In genomic region chr12:107250747-107251470, GRCm38 (mm10) we compare ENCODE assay signal across 28 mouse cellular contexts.
DNase-seq lines count a peak whose midpoint lies in the region; ATAC-seq lines count a peak whose summit lies in the region.
"Had no signal": no experiment of that assay in that cellular context is flagged by ENCODE, and none has a peak within 500 bp of the region (broad histone marks: within the 10 kb centered on the region; RNA-seq: fewer than 3 reads in every experiment).

No protein-coding gene starts in this region.

- 45% methylated on average over 9 of the region's 9 CpGs for WGBS in forebrain, embryonic 14.5 days
- 76% methylated on average over 9 of the region's 9 CpGs for WGBS in forebrain, embryonic 11.5 days
- WGBS in lung, embryonic 15.5 days, result 20% methylated on average over 9 of the region's 9 CpGs

- peaks cover 14% of the 10 kb centered on the region; the same call in 1 of the 2 replicates for H3K4me1 ChIP-seq in forebrain, embryonic 14.5 days (ENCODE audit: control insufficient read depth, insufficient read depth, low read length)
- H3K4me1 ChIP-seq in forebrain, embryonic 11.5 days (replicated peaks; ENCODE audit: control insufficient read depth, insufficient read depth, low read length), result no peaks in the 10 kb centered on the region
- peaks cover 20% of the 10 kb centered on the region for H3K4me1 ChIP-seq in lung, embryonic 15.5 days
- H3K4me1 ChIP-seq: hindbrain, embryonic 15.5 days; intestine, embryonic 15.5 days; limb, embryonic 12.5 days; liver, embryonic 12.5 days had no signal

- H3K4me2 ChIP-seq in forebrain, embryonic 14.5 days (ENCODE audit: low read length), result no peak overlapping the region
- no peak overlapping the region for H3K4me2 ChIP-seq in forebrain, embryonic 11.5 days (ENCODE audit: low read depth, low read length, severe bottlenecking)
- no peak overlapping the region for H3K4me2 ChIP-seq in lung, embryonic 15.5 days
- H3K4me2 ChIP-seq: embryonic facial prominence, embryonic 15.5 days; hindbrain, embryonic 15.5 days; intestine, embryonic 15.5 days; limb, embryonic 12.5 days; liver, embryonic 12.5 days; neural tube, embryonic 15.5 days; stomach, embryonic 15.5 days had no signal

- H3K27ac ChIP-seq in forebrain, embryonic 14.5 days (ENCODE audit: low read depth, low read length), result no peak overlapping the region
- no peak overlapping the region for H3K27ac ChIP-seq in forebrain, embryonic 11.5 days (ENCODE audit: low read depth, low read length)
- H3K27ac ChIP-seq in lung, embryonic 15.5 days, result peak overlapping the region; percentile 29
- H3K27ac ChIP-seq: embryonic facial prominence, embryonic 15.5 days; heart, adult 2 months; hindbrain, embryonic 15.5 days; intestine, embryonic 15.5 days; limb, embryonic 12.5 days; liver, embryonic 12.5 days; neural tube, embryonic 15.5 days; stomach, embryonic 15.5 days had no signal

- no peaks in the 10 kb centered on the region for H3K27me3 ChIP-seq in forebrain, embryonic 14.5 days (replicated peaks; ENCODE audit: control insufficient read depth, insufficient read depth, low read length)
- no peaks in the 10 kb centered on the region for H3K27me3 ChIP-seq in forebrain, embryonic 11.5 days (ENCODE audit: control insufficient read depth, insufficient read depth, low read length)
- H3K27me3 ChIP-seq in lung, embryonic 15.5 days, result no peaks in the 10 kb centered on the region
- H3K27me3 ChIP-seq: embryonic facial prominence, embryonic 15.5 days; intestine, embryonic 15.5 days; limb, embryonic 12.5 days; liver, embryonic 12.5 days; neural tube, embryonic 15.5 days; stomach, embryonic 15.5 days had no signal

- no peaks in the 10 kb centered on the region for H3K36me3 ChIP-seq in forebrain, embryonic 14.5 days (ENCODE audit: control insufficient read depth, insufficient read depth, low read length)
- H3K36me3 ChIP-seq in forebrain, embryonic 11.5 days (ENCODE audit: control insufficient read depth, insufficient read depth, low read length), result no peaks in the 10 kb centered on the region
- no peaks in the 10 kb centered on the region for H3K36me3 ChIP-seq in lung, embryonic 15.5 days
- H3K36me3 ChIP-seq: embryonic facial prominence, embryonic 15.5 days; hindbrain, embryonic 15.5 days; intestine, embryonic 15.5 days; limb, embryonic 12.5 days; liver, embryonic 12.5 days; neural tube, embryonic 15.5 days; stomach, embryonic 15.5 days had no signal

- no peak overlapping the region for H3K9ac ChIP-seq in forebrain, embryonic 14.5 days (ENCODE audit: low read length)
- no peak overlapping the region for H3K9ac ChIP-seq in forebrain, embryonic 11.5 days (ENCODE audit: low read length)
- H3K9ac ChIP-seq in lung, embryonic 15.5 days, result no peak overlapping the region
- H3K9ac ChIP-seq: embryonic facial prominence, embryonic 15.5 days; forebrain, postnatal 0 days; hindbrain, embryonic 15.5 days; intestine, embryonic 15.5 days; limb, embryonic 12.5 days; liver, embryonic 12.5 days; neural tube, embryonic 15.5 days; stomach, embryonic 15.5 days had no signal

- H3K4me3 ChIP-seq in forebrain, embryonic 14.5 days (ENCODE audit: low read depth, low read length), result no peak overlapping the region
- H3K4me3 ChIP-seq in forebrain, embryonic 11.5 days (ENCODE audit: low read depth, low read length), result no peak overlapping the region
- no peak overlapping the region for H3K4me3 ChIP-seq in lung, embryonic 15.5 days
- H3K4me3 ChIP-seq: embryonic facial prominence, embryonic 15.5 days; heart, adult 2 months; hindbrain, embryonic 15.5 days; intestine, embryonic 15.5 days; limb, embryonic 12.5 days; liver, embryonic 12.5 days; neural tube, embryonic 15.5 days; stomach, embryonic 15.5 days had no signal

- H3K9me3 ChIP-seq in forebrain, embryonic 14.5 days (replicated peaks; ENCODE audit: control insufficient read depth, low read length), result no peaks in the 10 kb centered on the region
- H3K9me3 ChIP-seq in forebrain, embryonic 11.5 days (ENCODE audit: control insufficient read depth, low read length), result no peaks in the 10 kb centered on the region
- H3K9me3 ChIP-seq in lung, embryonic 15.5 days, result no peaks in the 10 kb centered on the region
- H3K9me3 ChIP-seq: embryonic facial prominence, embryonic 15.5 days; hindbrain, embryonic 15.5 days; intestine, embryonic 15.5 days; limb, embryonic 12.5 days; liver, embryonic 12.5 days; neural tube, embryonic 15.5 days; stomach, embryonic 15.5 days had no signal

- DNase-seq in forebrain, embryonic 14.5 days (ENCODE audit: low spot score), result peak; percentile 27
- DNase-seq in forebrain, embryonic 11.5 days (ENCODE audit: low spot score), result no peak
- no peak for DNase-seq in lung, postnatal 25 days (ENCODE audit: low spot score)
- peak; percentile 51 for DNase-seq in urinary bladder, postnatal 14 days (ENCODE audit: low spot score)
- DNase-seq in urinary bladder, postnatal 25 days (ENCODE audit: low spot score), result no peak
- DNase-seq in gastrocnemius, adult 18-20 months (ENCODE audit: low spot score), result no peak
- DNase-seq: adrenal gland, postnatal 10 days; cerebellum, adult 2 months; cerebellum, postnatal 25 days; forebrain, postnatal 0 days; gastrocnemius, postnatal 25 days; heart, adult 2 months; heart, postnatal 4 days; kidney, adult 8-10 months; kidney, postnatal 10 days; layer of hippocampus, postnatal 36 days; right cerebral cortex, adult 18-20 months; thymus, adult 18-20 months; thymus, postnatal 36 days had no signal

- ATAC-seq in forebrain, embryonic 14.5 days, result no peak
- no peak for ATAC-seq in forebrain, embryonic 11.5 days (replicated peaks; ENCODE audit: low FRiP score)
- ATAC-seq in lung, embryonic 15.5 days (ENCODE audit: borderline replicate concordance, extremely low read depth, low FRiP score, low TSS enrichment), result peak; percentile 73
- ATAC-seq: activated CD4-positive, CD25-positive, alpha-beta regulatory T cell, adult 4 months; intestine, embryonic 15.5 days; liver, embryonic 12.5 days had no signal

Comparison
In these comparisons a context has a peak if more than half of its experiments do, and no peak if none do; other contexts are left out.
1. DNase-seq: peak in forebrain, embryonic 14.5 days (single experiment) and urinary bladder, postnatal 14 days (single experiment); none in forebrain, embryonic 11.5 days (single experiment), lung, postnatal 25 days (single experiment), urinary bladder, postnatal 25 days (single experiment) and gastrocnemius, adult 18-20 months (single experiment).